Mouse (Mus musculus): Measurements from ENCODE around the gene Ndufa4l2. TPM values are rescaled to one million over a fixed set of nuclear protein-coding genes. Genes with fewer than 3 reads are reported as not detected.

The Ndufa4l2 gene
- polyA plus RNA-seq, 1 experiment from 2014 or later = 34.2 TPM

DNA sequence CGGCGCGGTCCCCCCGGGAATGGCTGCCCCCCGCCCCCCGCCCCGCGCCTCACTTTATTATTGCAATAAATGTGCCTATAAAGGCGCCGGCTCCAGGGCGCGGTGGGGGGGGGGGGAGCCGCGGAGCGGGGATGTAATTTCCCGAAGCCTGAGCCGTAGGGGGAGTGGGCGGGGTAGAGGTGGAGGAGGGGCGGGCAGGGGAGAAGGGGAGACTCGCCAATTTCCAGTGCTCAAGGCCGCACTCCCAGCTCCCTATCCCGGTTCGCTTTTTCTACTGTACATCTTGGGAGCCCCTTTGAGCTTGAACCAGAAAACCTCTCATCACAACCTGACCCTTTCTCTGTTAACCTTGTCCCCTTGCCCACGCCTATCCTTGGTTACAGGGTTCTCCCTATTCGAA, 16.2 kb downstream of the Ndufa4l2 start:
- 3% methylated on average over 25 of the region's 25 CpGs for WGBS
- H3K4me1 ChIP-seq (replicated peaks; ENCODE audit: control insufficient read depth, insufficient read depth, low read length) = peaks cover 16% of the 10 kb centered on the region
- H3K9ac ChIP-seq (ENCODE audit: low read depth, low read length) = no peak overlapping the region
- no peak overlapping the region for H3K4me3 ChIP-seq (ENCODE audit: low read depth, low read length)
- H3K36me3 ChIP-seq (ENCODE audit: control insufficient read depth, insufficient read depth, low read length) = no peaks in the 10 kb centered on the region
- H3K4me2 ChIP-seq = no peak overlapping the region
- ATAC-seq (replicated peaks; ENCODE audit: low FRiP score) (no peak), DNase-seq (ENCODE audit: low spot score) (no peak)
- H3K9me3 ChIP-seq (ENCODE audit: control insufficient read depth, low read length) = no peaks in the 10 kb centered on the region
- H3K27me3 ChIP-seq (replicated peaks; ENCODE audit: control insufficient read depth, insufficient read depth, low read length) = peaks cover 100% of the 10 kb centered on the region
- no peak overlapping the region for H3K27ac ChIP-seq (ENCODE audit: low read depth, low read length)

DNA sequence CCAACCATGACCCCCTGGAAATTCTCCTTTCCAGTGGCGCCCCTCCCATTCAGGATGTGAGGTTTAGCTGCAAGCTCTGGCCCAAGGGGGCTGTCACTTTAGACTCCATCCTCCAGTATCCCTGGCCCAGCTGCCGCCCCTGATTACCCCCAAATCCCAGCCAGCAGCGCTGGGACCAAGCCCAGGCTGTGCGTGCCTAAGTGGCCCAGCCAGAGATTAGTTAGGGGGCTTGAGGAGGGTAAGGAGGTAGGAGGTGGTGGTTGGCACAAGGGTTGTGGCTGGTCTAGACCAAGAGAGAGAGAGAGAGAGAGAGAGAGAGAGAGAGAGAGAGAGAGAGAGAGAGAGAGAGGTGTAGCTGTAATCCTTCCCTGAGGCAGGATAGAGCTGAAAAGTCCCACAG, 16.8 kb downstream of the Ndufa4l2 start:
- ATAC-seq (replicated peaks; ENCODE audit: low FRiP score) (no peak), DNase-seq (ENCODE audit: low spot score) (no peak)
- no peaks in the 10 kb centered on the region for H3K9me3 ChIP-seq (ENCODE audit: control insufficient read depth, low read length)
- H3K4me3 ChIP-seq (ENCODE audit: low read depth, low read length) = no peak overlapping the region
- WGBS = 2% methylated on average over 4 of the region's 4 CpGs
- no peaks in the 10 kb centered on the region for H3K36me3 ChIP-seq (ENCODE audit: control insufficient read depth, insufficient read depth, low read length)
- no peak overlapping the region for H3K27ac ChIP-seq (ENCODE audit: low read depth, low read length)
- no peak overlapping the region for H3K9ac ChIP-seq (ENCODE audit: low read depth, low read length)
- H3K4me1 ChIP-seq (replicated peaks; ENCODE audit: control insufficient read depth, insufficient read depth, low read length) = peaks cover 11% of the 10 kb centered on the region
- H3K27me3 ChIP-seq (replicated peaks; ENCODE audit: control insufficient read depth, insufficient read depth, low read length) = peaks cover 100% of the 10 kb centered on the region
- no peak overlapping the region for H3K4me2 ChIP-seq

DNA sequence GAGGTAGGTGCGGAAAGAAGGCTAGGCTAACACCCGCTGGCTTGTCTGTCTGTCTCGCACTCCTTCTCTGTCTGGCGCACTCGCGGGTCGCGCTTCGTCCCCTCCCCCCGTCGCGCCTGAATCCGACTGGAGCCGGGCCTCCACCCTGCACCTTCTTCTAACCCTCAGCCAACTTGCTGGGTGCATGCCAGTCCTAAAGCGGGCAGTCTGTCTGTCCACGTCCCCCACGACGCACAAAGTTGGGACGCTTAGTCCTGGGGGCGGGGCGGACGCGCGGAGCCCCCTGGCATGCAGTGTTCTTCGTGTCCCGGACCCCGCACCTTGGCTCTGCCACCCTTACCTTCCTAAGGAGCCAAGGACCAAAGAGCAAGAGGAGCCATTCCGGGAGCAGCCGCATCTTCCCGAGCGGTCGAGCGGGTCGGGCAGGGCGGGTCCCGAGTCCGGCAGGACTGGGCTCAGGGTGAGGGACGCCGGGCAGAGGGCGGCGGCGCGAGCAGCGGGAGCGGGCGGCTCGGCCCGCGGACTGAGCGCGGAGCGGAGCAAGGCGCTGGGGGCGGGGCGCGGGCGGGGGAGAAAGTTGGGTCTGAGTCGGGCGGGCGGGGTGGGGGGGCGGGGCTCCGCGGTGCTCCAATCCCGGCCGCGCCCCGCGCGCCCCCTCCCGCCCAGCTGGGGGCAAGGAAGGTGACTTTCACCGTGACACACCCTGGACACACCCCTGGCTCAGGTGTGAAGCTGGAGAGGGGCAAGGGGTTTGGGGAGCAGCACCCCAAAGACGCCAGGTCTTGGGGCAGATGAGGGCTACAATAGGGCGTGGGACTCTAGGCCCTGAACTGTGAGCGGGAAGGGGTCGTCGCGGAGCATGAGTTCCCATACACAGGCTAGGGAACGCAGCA, 19.5 kb downstream of the Ndufa4l2 start, which contains the start of gene Nxph4:
Nxph4 (minus strand) TSS at position 524 of the 893 bp plus-strand sequence.
- Histone ChIP-seq H3K36me3 (ENCODE audit: control insufficient read depth, insufficient read depth, low read length) (peaks cover 2% of the 10 kb centered on the region; the same call in 1 of the 2 replicates), H3K27ac (ENCODE audit: low read depth, low read length) (no peak within 1 kb of the TSS), H3K9me3 (ENCODE audit: control insufficient read depth, low read length) (no peaks in the 10 kb centered on the region), H3K4me3 (ENCODE audit: low read depth, low read length) (peak within 1 kb of the TSS; percentile 45), H3K27me3 (replicated peaks; ENCODE audit: control insufficient read depth, insufficient read depth, low read length) (peaks cover 83% of the 10 kb centered on the region), H3K4me1 (replicated peaks; ENCODE audit: control insufficient read depth, insufficient read depth, low read length) (peaks cover 11% of the 10 kb centered on the region), H3K9ac (ENCODE audit: low read depth, low read length) (no peak within 1 kb of the TSS), H3K4me2 (peak within 1 kb of the TSS; percentile 69)
- peak; percentile 16 for ATAC-seq (replicated peaks; ENCODE audit: low FRiP score)
- under 1% methylated on average over 76 of the region's 78 CpGs for WGBS
- DNase-seq (ENCODE audit: low spot score) = no peak

DNA sequence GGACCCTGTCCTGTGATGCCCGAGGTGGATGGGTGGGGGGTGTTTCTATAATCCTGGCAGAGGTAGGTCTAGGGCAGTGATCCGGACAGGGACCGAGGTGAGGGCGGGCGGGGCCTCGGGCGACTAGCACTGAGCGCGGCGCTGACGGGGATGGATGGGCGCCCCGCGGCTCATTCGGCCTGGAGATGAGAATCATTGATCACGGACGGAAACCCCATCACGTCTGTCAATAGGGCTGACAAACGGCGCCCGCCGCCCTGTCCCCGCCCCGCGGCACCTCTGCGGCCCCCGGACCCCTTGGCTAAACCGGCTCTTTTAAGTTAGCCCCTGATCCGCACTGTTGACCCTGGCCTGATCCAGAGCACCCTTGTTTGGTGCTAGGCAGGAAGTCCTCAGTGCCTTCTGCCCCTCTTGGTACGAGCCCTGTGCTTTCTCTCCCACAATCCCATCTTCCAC, 20.2 kb downstream of the Ndufa4l2 start:
- Histone ChIP-seq H3K4me2 (peak overlapping the region; percentile 69), H3K4me1 (replicated peaks; ENCODE audit: control insufficient read depth, insufficient read depth, low read length) (peaks cover 11% of the 10 kb centered on the region), H3K27ac (ENCODE audit: low read depth, low read length) (no peak overlapping the region), H3K9me3 (ENCODE audit: control insufficient read depth, low read length) (no peaks in the 10 kb centered on the region), H3K9ac (ENCODE audit: low read depth, low read length) (no peak overlapping the region), H3K36me3 (ENCODE audit: control insufficient read depth, insufficient read depth, low read length) (peaks cover 7% of the 10 kb centered on the region; the same call in 1 of the 2 replicates), H3K4me3 (ENCODE audit: low read depth, low read length) (peak overlapping the region; percentile 45), H3K27me3 (replicated peaks; ENCODE audit: control insufficient read depth, insufficient read depth, low read length) (peaks cover 78% of the 10 kb centered on the region)
- DNase-seq (ENCODE audit: low spot score) (no peak), ATAC-seq (replicated peaks; ENCODE audit: low FRiP score) (0 out of 2 replicates have a peak, but pooled peaks have one; percentile 8)
- WGBS = 2% methylated on average over 30 of the region's 30 CpGs

DNA sequence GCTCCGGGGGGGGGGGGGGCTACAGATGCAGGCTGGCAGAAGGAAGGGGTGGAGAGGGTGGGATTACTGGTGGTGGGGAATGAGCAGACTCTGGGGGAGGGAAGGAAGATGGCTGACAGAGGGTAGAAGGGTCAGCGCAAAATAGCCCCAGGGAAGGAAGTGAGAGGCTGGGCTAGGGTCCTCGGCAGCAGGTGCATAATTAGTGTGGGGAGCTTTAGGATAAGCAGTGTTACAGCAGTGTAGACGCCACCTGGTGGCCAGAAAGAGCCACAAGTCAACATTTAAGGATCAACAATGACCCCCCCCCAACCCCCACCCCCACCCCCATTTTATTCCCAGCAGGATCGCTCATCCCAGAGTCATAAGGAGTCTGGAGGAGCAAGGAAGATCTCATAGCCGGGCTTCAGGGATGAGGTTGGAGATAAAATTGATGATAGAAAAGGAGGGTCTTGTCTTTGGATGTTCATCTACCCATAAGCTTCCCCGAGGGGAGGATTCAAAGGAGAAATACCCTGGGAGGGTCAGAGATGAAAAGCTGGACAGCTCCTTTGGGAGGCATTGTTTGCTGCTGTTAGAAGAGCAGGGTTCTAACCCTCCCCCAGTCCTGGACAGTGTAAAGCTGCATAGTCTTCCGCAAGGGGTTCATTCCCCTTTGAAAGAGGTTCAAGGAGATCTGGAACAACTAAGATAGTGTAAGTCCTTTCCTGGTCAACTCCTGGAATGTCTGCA, 22.0 kb downstream of the Ndufa4l2 start:
- ATAC-seq (replicated peaks; ENCODE audit: low FRiP score) = no peak
- Histone ChIP-seq H3K9ac (ENCODE audit: low read depth, low read length) (no peak overlapping the region), H3K27me3 (replicated peaks; ENCODE audit: control insufficient read depth, insufficient read depth, low read length) (peaks cover 60% of the 10 kb centered on the region), H3K4me3 (ENCODE audit: low read depth, low read length) (no peak overlapping the region), H3K36me3 (ENCODE audit: control insufficient read depth, insufficient read depth, low read length) (peaks cover 9% of the 10 kb centered on the region; the same call in 1 of the 2 replicates), H3K9me3 (ENCODE audit: control insufficient read depth, low read length) (no peaks in the 10 kb centered on the region), H3K4me2 (no peak overlapping the region), H3K27ac (ENCODE audit: low read depth, low read length) (no peak overlapping the region), H3K4me1 (replicated peaks; ENCODE audit: control insufficient read depth, insufficient read depth, low read length) (peaks cover 11% of the 10 kb centered on the region)
- 15% methylated on average over 8 of the region's 8 CpGs for WGBS
- no peak for DNase-seq (ENCODE audit: low spot score)

DNA sequence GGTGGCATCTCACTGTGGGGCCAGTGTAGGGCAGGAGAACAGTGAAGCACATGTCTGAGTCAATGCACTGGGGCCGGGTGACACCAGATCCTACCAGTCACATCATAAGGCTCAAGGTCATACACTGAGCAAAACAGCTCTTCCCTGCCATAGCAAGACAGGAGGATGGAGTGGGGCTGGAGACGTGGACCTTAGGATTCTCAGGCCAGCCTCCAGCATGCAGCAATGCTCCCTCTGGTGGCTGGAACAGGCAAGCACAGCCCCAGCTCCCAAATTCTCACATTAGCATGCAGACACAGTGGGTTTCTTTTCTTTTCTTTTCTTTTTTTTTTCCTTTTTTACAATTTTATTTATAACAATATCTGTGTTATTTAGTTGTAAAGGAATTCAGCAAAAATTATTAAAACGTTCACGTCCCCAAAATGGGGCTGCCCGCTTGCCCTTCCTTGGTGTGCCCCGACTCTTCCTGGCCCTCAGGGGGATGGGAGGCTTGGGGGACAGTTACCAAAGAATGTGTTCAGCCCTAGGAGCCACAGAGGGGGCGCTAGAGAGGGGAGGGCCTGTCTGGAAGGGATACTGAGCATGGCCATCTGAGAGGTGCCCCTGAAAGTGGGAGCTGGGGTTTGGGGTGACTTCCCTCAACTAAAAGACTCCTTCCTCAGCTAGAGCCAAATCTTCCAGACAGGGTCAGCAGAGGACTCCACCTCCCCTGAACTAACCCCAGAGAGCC, 23.3 kb downstream of the Ndufa4l2 start:
- peaks cover 48% of the 10 kb centered on the region for H3K27me3 ChIP-seq (replicated peaks; ENCODE audit: control insufficient read depth, insufficient read depth, low read length)
- H3K4me3 ChIP-seq (ENCODE audit: low read depth, low read length) = no peak overlapping the region
- no peak for DNase-seq (ENCODE audit: low spot score)
- 25% methylated on average over 7 of the region's 7 CpGs for WGBS
- H3K36me3 ChIP-seq (ENCODE audit: control insufficient read depth, insufficient read depth, low read length) = peaks cover 10% of the 10 kb centered on the region; the same call in 1 of the 2 replicates
- H3K4me1 ChIP-seq (replicated peaks; ENCODE audit: control insufficient read depth, insufficient read depth, low read length) = peaks cover 11% of the 10 kb centered on the region
- H3K9me3 ChIP-seq (ENCODE audit: control insufficient read depth, low read length) = no peaks in the 10 kb centered on the region
- no peak overlapping the region for H3K27ac ChIP-seq (ENCODE audit: low read depth, low read length)
- 0 out of 2 replicates have a peak, but pooled peaks have one; percentile 12 for ATAC-seq (replicated peaks; ENCODE audit: low FRiP score)
- no peak overlapping the region for H3K4me2 ChIP-seq
- no peak overlapping the region for H3K9ac ChIP-seq (ENCODE audit: low read depth, low read length)

DNA sequence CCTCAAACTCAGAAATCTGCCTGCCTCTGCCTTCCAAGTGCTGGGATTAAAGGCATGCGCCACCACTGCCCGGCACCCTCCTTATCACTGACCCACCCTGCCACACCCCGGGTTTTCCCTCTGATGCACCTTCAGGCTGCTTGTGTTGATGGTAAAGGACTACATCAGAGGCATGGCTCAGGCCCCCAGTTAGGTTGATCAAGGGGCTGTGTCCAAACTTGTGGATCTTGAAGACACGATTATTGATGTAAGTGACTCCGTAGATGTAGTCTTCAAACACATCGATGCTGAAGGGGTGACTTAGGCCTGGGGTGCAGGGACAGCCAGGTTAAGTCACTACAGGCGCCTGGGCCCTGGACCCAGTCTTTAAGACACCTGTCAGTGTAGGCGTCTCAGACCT, 26.7 kb downstream of the Ndufa4l2 start:
- Histone ChIP-seq H3K9ac (ENCODE audit: low read depth, low read length) (no peak overlapping the region), H3K36me3 (ENCODE audit: control insufficient read depth, insufficient read depth, low read length) (peaks cover 16% of the 10 kb centered on the region; the same call in 1 of the 2 replicates), H3K9me3 (ENCODE audit: control insufficient read depth, low read length) (no peaks in the 10 kb centered on the region), H3K27me3 (replicated peaks; ENCODE audit: control insufficient read depth, insufficient read depth, low read length) (peaks cover 13% of the 10 kb centered on the region), H3K4me2 (no peak overlapping the region), H3K4me3 (ENCODE audit: low read depth, low read length) (no peak overlapping the region), H3K4me1 (replicated peaks; ENCODE audit: control insufficient read depth, insufficient read depth, low read length) (no peaks in the 10 kb centered on the region), H3K27ac (ENCODE audit: low read depth, low read length) (no peak overlapping the region)
- no peak for ATAC-seq (replicated peaks; ENCODE audit: low FRiP score)
- DNase-seq (ENCODE audit: low spot score) = no peak
- WGBS = 83% methylated on average over 8 of the region's 8 CpGs

DNA sequence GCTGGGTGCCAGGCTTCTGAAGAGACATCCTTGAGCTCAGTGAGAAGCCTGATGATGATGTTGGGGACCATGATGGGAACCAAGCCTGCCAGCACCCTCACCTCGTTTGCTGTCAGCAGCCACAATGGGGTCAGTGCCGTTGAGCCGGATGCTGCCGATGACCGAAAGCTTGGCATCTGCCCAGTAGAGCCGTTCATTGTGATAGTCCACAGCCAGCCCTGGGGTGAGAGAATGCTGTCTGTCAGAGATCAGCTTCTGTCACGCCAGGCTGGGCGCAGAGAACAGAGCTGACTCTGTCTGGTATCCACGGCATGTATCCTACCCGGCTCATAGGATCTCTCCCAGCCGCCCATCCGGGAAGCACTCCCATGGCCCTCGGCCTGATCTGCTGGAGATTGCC, 27.3 kb downstream of the Ndufa4l2 start:
- Histone ChIP-seq H3K9me3 (ENCODE audit: control insufficient read depth, low read length) (no peaks in the 10 kb centered on the region), H3K36me3 (ENCODE audit: control insufficient read depth, insufficient read depth, low read length) (peaks cover 16% of the 10 kb centered on the region; the same call in 1 of the 2 replicates), H3K4me3 (ENCODE audit: low read depth, low read length) (no peak overlapping the region), H3K27ac (ENCODE audit: low read depth, low read length) (no peak overlapping the region), H3K4me2 (no peak overlapping the region), H3K4me1 (replicated peaks; ENCODE audit: control insufficient read depth, insufficient read depth, low read length) (no peaks in the 10 kb centered on the region), H3K9ac (ENCODE audit: low read depth, low read length) (no peak overlapping the region), H3K27me3 (replicated peaks; ENCODE audit: control insufficient read depth, insufficient read depth, low read length) (peaks cover 7% of the 10 kb centered on the region)
- ATAC-seq (replicated peaks; ENCODE audit: low FRiP score) = no peak
- no peak for DNase-seq (ENCODE audit: low spot score)
- WGBS = 88% methylated on average over 13 of the region's 13 CpGs

Data from liver, embryonic 11.5 days (tissue).